Mouse (Mus musculus): ENCODE measurements around the gene Pxn.

DNA sequence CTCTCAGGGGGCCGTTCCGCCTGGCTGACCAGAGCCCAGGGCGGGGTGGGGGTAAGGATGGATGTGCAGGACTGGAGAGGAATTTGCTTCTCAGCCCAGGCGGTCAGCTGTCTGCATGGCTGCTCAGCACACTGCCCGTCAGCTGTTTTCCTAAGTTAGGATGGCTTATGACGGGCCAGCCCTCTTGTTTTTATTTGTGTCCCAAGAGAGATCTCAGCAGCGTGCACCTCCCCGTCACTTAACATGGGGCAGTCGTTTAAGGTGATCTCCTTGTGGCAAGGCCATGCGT lies 2.3 kb downstream of the Pxn start:
- TF ChIP-seq CTCF (IDR thresholded peaks at IDR 0.05) (no peak), EP300 (IDR thresholded peaks at IDR 0.05) (no peak)

All from lung, postnatal 0 days (tissue).